Mouse (Mus musculus): ENCODE results near the gene Ppp1r27. TPM values are rescaled to one million over a fixed set of nuclear protein-coding genes. Genes with fewer than 3 reads are reported as not detected.

Gene Ppp1r27
- polyA plus RNA-seq, 1 experiment from 2014 or later: not detected

DNA sequence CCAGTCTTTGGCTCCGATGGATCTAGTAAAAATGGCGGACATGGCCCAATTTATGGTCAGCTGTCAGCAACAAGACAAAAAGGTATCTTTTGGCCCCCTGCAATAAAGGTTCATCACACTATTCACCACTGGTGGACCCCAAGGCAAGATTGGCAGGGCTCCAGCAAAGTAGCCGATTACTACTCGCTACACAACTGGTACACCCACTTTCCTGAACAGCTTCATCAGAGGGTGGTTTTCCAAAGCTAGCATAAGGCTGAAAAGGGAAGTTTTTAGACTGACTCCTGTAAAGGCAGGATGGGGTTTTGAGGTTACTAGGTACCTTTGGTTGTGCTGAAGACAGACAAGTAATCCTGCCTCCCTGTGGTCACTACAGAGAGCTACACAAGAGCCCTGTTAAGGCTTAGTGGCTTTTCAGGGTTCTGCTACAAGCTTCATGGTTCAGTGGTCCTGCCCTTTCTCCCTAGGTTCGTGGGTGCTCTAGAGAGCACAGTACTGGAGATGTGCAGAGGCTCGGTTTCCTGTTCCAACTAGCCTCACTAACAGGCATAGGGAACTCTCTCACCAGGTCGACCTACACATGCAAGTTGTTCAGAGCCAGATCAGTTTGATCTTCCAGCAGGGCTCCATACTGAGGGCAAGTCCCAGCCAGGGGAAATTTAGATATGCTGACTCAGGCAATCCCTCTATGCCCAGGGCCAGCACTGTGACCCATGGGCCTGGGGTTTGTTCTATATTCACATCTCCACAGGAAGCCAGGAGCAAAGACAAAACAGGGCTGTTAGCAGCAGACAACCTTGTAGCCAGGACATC, 26.5 kb upstream of the Ppp1r27 start:
- Histone ChIP-seq H3K4me2 (ENCODE audit: low read length) (no peak overlapping the region), H3K9ac (replicated peaks; ENCODE audit: low read length) (no peak overlapping the region), H3K27me3 (ENCODE audit: control insufficient read depth, insufficient read depth, low read length) (no peaks in the 10 kb centered on the region), H3K36me3 (ENCODE audit: control insufficient read depth, insufficient read depth, low read length) (peaks cover 27% of the 10 kb centered on the region), H3K4me3 (replicated peaks; ENCODE audit: low read depth, low read length) (no peak overlapping the region), H3K9me3 (ENCODE audit: control insufficient read depth, low read length) (no peaks in the 10 kb centered on the region), H3K27ac (replicated peaks; ENCODE audit: low read depth, low read length) (no peak overlapping the region), H3K4me1 (ENCODE audit: control insufficient read depth, insufficient read depth, low read length) (peaks cover 21% of the 10 kb centered on the region)
- 75% methylated on average over 7 of the region's 7 CpGs for WGBS
- DNase-seq: peak; percentile 43
- no peak for ATAC-seq (ENCODE audit: low FRiP score, low TSS enrichment)

DNA sequence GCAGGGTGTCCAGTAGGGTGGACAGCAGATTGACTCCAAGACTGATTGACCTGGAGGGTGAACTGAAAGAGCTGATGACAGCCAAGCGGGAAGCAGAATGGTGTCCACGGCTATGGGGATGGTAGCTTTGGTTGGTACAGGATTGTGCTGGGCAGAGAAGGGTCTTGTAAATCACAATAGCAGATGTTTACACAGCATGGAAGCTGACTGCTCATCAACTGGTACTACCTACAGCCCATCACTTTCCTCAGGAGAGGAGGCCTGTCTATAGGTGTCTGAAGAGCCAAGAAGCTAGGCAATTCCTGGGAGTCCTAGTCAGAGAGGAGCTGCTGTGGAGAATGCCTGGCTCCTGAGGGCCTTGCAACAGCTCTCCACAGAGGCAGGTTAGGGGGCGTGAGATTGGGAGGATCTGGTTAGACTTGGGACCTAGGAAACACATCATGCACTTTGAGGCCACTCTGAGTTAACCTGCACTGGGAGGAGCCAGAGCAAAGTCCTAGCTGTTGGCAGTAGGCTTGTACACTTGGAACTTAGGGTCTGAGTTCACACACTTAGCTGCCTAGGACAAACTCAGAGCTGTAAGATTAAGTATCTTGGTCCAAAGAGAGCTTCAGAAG, 25.5 kb upstream of the Ppp1r27 start:
- DNase-seq: no peak
- H3K4me2 ChIP-seq (ENCODE audit: low read length): no peak overlapping the region
- H3K27ac ChIP-seq (replicated peaks; ENCODE audit: low read depth, low read length): no peak overlapping the region

DNA sequence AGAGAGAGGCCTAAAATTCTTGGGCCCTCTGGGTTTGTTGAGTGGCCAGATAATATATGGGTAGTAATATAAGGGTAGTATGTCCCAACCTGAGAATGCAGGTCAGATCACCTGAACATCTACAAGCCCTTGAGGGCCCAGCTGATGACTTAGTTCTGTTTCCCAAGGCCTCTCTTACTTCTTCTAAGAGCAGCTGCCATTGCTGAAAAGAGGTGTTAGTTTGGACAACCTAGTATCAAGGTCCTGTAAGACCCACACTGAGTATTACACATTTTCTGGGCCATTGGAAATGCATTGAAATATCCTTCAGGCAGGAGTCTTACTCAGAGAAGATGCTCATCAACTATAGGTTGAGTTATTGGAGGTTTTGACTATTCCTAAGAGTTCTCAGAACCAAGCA, 25.0 kb upstream of the Ppp1r27 start:
- DNase-seq: no peak
- Histone ChIP-seq H3K27me3 (ENCODE audit: control insufficient read depth, insufficient read depth, low read length) (no peaks in the 10 kb centered on the region), H3K27ac (replicated peaks; ENCODE audit: low read depth, low read length) (no peak overlapping the region), H3K9me3 (ENCODE audit: control insufficient read depth, low read length) (no peaks in the 10 kb centered on the region), H3K4me1 (ENCODE audit: control insufficient read depth, insufficient read depth, low read length) (peaks cover 25% of the 10 kb centered on the region), H3K9ac (replicated peaks; ENCODE audit: low read length) (no peak overlapping the region), H3K4me3 (replicated peaks; ENCODE audit: low read depth, low read length) (no peak overlapping the region), H3K4me2 (ENCODE audit: low read length) (no peak overlapping the region), H3K36me3 (ENCODE audit: control insufficient read depth, insufficient read depth, low read length) (peaks cover 35% of the 10 kb centered on the region)
- ATAC-seq (ENCODE audit: low FRiP score, low TSS enrichment): no peak

More for the DNA sequence above, 25.5 kb upstream of the Ppp1r27 start:
- no peak overlapping the region for H3K4me3 ChIP-seq (replicated peaks; ENCODE audit: low read depth, low read length)
- peaks cover 20% of the 10 kb centered on the region for H3K4me1 ChIP-seq (ENCODE audit: control insufficient read depth, insufficient read depth, low read length)
- ATAC-seq (ENCODE audit: low FRiP score, low TSS enrichment): no peak
- H3K9ac ChIP-seq (replicated peaks; ENCODE audit: low read length): no peak overlapping the region
- WGBS: 88% methylated on average over 3 of the region's 3 CpGs
- H3K9me3 ChIP-seq (ENCODE audit: control insufficient read depth, low read length): no peaks in the 10 kb centered on the region
- H3K27me3 ChIP-seq (ENCODE audit: control insufficient read depth, insufficient read depth, low read length): no peaks in the 10 kb centered on the region
- H3K36me3 ChIP-seq (ENCODE audit: control insufficient read depth, insufficient read depth, low read length): peaks cover 30% of the 10 kb centered on the region

DNA sequence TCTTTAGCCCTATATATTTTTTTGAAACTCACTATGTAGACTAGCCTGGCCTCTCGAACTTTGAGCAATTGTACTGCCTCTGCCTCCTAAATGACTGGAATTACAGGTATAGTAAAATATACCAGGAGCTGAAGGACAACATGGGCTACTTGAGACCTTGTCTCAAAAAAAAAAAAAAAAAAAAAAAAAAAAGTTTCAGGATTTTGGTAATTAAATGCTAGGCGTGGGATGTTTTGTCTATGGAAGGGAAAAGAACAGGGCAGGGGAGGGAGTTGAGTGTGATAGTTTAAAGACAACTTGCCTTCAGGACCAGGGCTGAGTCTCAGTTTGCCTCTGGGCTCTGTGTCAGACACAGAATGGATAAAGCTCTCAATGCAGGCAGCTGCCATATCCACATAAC, 24.1 kb upstream of the Ppp1r27 start:
- Histone ChIP-seq H3K9ac (replicated peaks; ENCODE audit: low read length) (no peak overlapping the region), H3K27me3 (ENCODE audit: control insufficient read depth, insufficient read depth, low read length) (no peaks in the 10 kb centered on the region), H3K4me2 (ENCODE audit: low read length) (no peak overlapping the region), H3K4me3 (replicated peaks; ENCODE audit: low read depth, low read length) (no peak overlapping the region), H3K27ac (replicated peaks; ENCODE audit: low read depth, low read length) (no peak overlapping the region), H3K9me3 (ENCODE audit: control insufficient read depth, low read length) (no peaks in the 10 kb centered on the region), H3K4me1 (ENCODE audit: control insufficient read depth, insufficient read depth, low read length) (peaks cover 20% of the 10 kb centered on the region), H3K36me3 (ENCODE audit: control insufficient read depth, insufficient read depth, low read length) (peaks cover 42% of the 10 kb centered on the region)
- DNase-seq (no peak), ATAC-seq (ENCODE audit: low FRiP score, low TSS enrichment) (no peak)
- 78% methylated on average over 2 of the region's 2 CpGs for WGBS

DNA sequence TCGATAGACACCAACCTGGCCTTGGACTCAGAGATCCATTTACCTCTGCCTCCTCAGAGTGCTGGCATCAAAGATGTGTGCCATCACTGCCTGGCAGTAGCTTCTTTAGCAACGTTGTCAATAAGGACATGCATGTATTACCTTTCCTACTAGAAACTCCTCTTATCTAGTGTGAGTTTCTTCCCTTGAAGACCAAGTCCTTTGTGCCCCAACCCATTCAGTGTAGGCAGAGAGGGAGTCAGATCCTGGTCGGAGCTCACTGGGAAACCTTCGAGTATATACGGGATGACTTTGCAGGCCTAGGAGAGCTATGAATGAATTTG, 23.3 kb upstream of the Ppp1r27 start:
- no peak for ATAC-seq (ENCODE audit: low FRiP score, low TSS enrichment)
- Histone ChIP-seq H3K36me3 (ENCODE audit: control insufficient read depth, insufficient read depth, low read length) (peaks cover 39% of the 10 kb centered on the region), H3K27me3 (ENCODE audit: control insufficient read depth, insufficient read depth, low read length) (no peaks in the 10 kb centered on the region), H3K4me1 (ENCODE audit: control insufficient read depth, insufficient read depth, low read length) (peaks cover 12% of the 10 kb centered on the region), H3K9ac (replicated peaks; ENCODE audit: low read length) (peak overlapping the region; percentile 69), H3K4me2 (ENCODE audit: low read length) (peak overlapping the region; percentile 72), H3K27ac (replicated peaks; ENCODE audit: low read depth, low read length) (no peak overlapping the region), H3K4me3 (replicated peaks; ENCODE audit: low read depth, low read length) (peak overlapping the region; percentile 87), H3K9me3 (ENCODE audit: control insufficient read depth, low read length) (no peaks in the 10 kb centered on the region)
- 46% methylated on average over 5 of the region's 5 CpGs for WGBS
- DNase-seq: no peak

DNA sequence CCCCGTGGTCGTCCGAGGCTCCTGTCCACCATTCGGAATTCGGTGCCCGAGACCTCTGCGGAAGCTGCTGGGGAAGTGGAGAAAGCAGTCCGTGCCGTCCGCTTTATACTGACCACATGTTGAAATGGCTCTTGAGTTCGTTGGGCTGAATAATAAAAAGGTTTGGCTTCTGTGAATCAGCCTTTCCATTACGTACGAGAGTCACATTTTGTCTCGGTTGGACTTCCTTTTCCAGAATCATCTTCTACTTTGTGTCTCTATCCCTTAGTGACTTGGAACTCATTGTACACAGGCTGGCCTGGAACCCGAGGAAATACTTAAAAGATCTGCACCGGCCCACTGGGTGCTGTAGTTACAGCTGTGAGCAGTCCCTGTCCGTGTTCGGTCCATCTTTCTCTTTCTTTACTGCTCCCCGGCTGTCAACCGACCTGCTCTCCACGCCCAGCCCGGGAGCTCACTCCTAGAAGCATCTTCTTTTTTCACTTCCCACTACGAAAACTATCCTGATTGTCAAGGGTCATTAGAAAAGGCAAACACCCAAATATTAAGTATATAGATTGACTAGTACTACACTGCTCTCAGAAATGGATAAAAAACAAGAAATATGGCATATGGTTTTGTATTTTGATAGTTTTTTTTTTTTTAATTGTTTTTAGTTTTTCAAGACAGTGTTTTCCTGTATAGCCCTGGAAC, 22.8 kb upstream of the Ppp1r27 start:
- peak overlapping the region; percentile 69 for H3K9ac ChIP-seq (replicated peaks; ENCODE audit: low read length)
- WGBS: under 1% methylated on average over 23 of the region's 23 CpGs

DNA sequence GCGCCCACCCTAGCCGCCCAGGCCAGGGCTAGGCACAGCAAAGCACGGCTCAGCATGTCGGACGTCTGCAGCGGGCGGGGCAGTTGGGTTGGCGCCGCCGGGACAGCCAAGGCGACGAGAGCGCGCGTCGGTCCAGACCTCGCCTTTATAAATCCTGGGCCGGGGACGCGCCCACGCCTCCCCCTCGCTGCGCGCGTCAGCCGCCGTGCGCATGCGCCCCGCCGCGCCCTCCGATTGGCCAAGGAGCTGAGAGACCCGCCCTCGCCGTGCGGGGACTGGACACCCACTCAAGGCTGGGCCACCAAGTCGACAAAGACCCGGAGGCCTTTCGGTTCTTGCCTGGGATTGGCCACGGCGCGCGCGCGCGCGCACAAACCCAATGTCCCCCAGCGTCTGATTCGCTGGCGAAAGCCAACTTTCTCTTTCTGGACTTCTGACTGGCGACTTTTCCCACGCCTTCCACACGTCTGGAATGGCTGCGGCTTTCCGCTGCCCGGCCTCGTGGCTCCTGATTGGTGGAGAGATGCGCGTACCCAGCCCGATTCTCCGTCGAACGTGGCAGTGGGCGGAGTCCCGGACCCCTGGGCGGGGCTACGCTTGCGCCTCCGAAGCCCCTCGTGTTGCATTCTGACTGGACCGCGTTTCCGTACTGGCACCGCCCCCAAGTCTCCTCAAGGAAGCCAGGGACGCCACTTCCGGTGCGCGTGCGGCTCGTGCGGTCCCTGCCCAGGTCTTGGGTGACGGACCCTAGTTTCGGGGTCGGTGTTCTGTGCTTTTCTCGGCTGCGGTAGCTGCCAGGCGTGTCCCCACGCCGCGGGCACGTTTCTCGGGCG, 22.0 kb upstream of the Ppp1r27 start, which contains the start of gene P4hb:
P4hb (minus strand) TSS at position 502 of the 833 bp plus-strand sequence.
- Histone ChIP-seq H3K27ac (replicated peaks; ENCODE audit: low read depth, low read length) (peak within 1 kb of the TSS; percentile 90), H3K9me3 (ENCODE audit: control insufficient read depth, low read length) (no peaks in the 10 kb centered on the region), H3K4me3 (replicated peaks; ENCODE audit: low read depth, low read length) (peak within 1 kb of the TSS; percentile 87), H3K27me3 (ENCODE audit: control insufficient read depth, insufficient read depth, low read length) (no peaks in the 10 kb centered on the region), H3K4me2 (ENCODE audit: low read length) (peak within 1 kb of the TSS; percentile 72), H3K36me3 (ENCODE audit: control insufficient read depth, insufficient read depth, low read length) (peaks cover 36% of the 10 kb centered on the region), H3K4me1 (ENCODE audit: control insufficient read depth, insufficient read depth, low read length) (peaks cover 12% of the 10 kb centered on the region), H3K9ac (replicated peaks; ENCODE audit: low read length) (peak within 1 kb of the TSS; percentile 84)
- ATAC-seq (ENCODE audit: low FRiP score, low TSS enrichment): peak; percentile 97
- under 1% methylated on average over 93 of the region's 94 CpGs for WGBS
- peak; percentile 100 for DNase-seq

More for the DNA sequence above, 22.8 kb upstream of the Ppp1r27 start:
- DNase-seq (no peak), ATAC-seq (ENCODE audit: low FRiP score, low TSS enrichment) (0 out of 2 replicates have a peak, but pooled peaks have one; percentile 2)
- Histone ChIP-seq H3K4me1 (ENCODE audit: control insufficient read depth, insufficient read depth, low read length) (peaks cover 12% of the 10 kb centered on the region), H3K36me3 (ENCODE audit: control insufficient read depth, insufficient read depth, low read length) (peaks cover 36% of the 10 kb centered on the region), H3K4me2 (ENCODE audit: low read length) (peak overlapping the region; percentile 72), H3K27ac (replicated peaks; ENCODE audit: low read depth, low read length) (peak overlapping the region; percentile 90), H3K9me3 (ENCODE audit: control insufficient read depth, low read length) (no peaks in the 10 kb centered on the region), H3K27me3 (ENCODE audit: control insufficient read depth, insufficient read depth, low read length) (no peaks in the 10 kb centered on the region), H3K4me3 (replicated peaks; ENCODE audit: low read depth, low read length) (peak overlapping the region; percentile 87)

DNA sequence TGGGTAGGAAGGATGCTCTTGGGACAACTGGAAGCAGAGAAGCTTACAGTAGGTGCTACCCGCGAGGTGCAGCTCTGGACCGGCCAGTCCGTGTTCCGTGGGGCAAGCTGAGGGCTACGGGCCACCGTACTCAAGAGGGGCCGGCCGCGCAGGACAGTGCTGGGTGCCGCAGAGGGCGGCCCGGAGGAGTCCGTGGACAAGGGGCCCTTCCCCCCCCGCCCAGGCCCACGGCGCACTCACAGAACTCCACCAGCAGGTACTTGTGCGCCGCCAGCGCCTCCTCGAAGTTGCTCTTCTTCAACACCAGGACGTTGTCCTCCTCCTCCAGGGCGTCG, 21.5 kb upstream of the Ppp1r27 start:
- DNase-seq (no peak), ATAC-seq (ENCODE audit: low FRiP score, low TSS enrichment) (no peak; the same call in 1 of the 2 replicates)
- Histone ChIP-seq H3K9ac (replicated peaks; ENCODE audit: low read length) (peak overlapping the region; percentile 84), H3K27ac (replicated peaks; ENCODE audit: low read depth, low read length) (peak overlapping the region; percentile 90), H3K4me2 (ENCODE audit: low read length) (peak overlapping the region; percentile 72), H3K4me1 (ENCODE audit: control insufficient read depth, insufficient read depth, low read length) (peaks cover 12% of the 10 kb centered on the region), H3K9me3 (ENCODE audit: control insufficient read depth, low read length) (no peaks in the 10 kb centered on the region), H3K36me3 (ENCODE audit: control insufficient read depth, insufficient read depth, low read length) (peaks cover 36% of the 10 kb centered on the region), H3K4me3 (replicated peaks; ENCODE audit: low read depth, low read length) (peak overlapping the region; percentile 87), H3K27me3 (ENCODE audit: control insufficient read depth, insufficient read depth, low read length) (no peaks in the 10 kb centered on the region)
- WGBS: under 1% methylated on average over 24 of the region's 24 CpGs
